Mouse (Mus musculus): Measurements from ENCODE around the gene Gm9639.

DNA sequence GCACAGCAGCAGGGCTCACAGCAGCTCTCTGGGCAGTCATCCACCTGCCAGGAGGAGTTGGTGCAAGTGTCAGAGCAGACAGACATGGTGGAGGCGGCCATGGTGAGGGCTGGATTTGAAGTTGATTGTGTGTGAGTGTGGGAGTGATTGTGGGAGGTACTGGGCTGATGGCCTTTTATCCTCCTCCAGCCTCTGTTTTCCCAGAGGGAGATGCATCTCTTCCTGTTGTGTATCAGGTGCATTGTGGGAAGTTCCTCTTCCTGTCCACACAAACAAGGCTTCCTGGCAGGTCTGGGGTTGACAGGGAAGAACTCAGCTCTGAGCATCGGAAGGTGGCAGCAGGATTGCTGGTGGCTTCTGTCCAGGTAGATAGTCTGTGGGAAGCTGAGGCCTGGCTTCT, at the start of gene Gm9639:
- TF ChIP-seq CTCF (IDR thresholded peaks at IDR 0.05; ENCODE audit: low read depth, low read length): no peak
- no peak for TF ChIP-seq POLR2A (IDR thresholded peaks at IDR 0.05; ENCODE audit: insufficient read depth, low read length)
- no peak for TF ChIP-seq EP300 (IDR thresholded peaks at IDR 0.05; ENCODE audit: insufficient read depth, low read depth, low read length)

Data from ES-Bruce4 (cell line).